10 mouse cellular contexts compared by ENCODE assay signal in genomic region chr12:106185398-106186077, GRCm38 (mm10).
DNase-seq lines count a peak whose midpoint lies in the region; ATAC-seq and TF ChIP-seq lines count a peak whose summit lies in the region.
"Had no signal": no experiment of that assay in that cellular context is flagged by ENCODE, and none has a peak within 500 bp of the region (broad histone marks: within the 10 kb centered on the region; RNA-seq: fewer than 3 reads in every experiment).

No protein-coding gene starts in this region.

- no peak overlapping the region for H3K4me2 ChIP-seq in liver, postnatal 0 days (ENCODE audit: low read depth, low read length)
- no peak overlapping the region for H3K4me2 ChIP-seq in intestine, embryonic 16.5 days (ENCODE audit: low read depth, low read length)
- H3K4me2 ChIP-seq: hindbrain, embryonic 15.5 days had no signal

- no peak overlapping the region for H3K4me3 ChIP-seq in liver, postnatal 0 days (ENCODE audit: low read depth, low read length)
- H3K4me3 ChIP-seq in intestine, embryonic 16.5 days (ENCODE audit: low read length) = no peak overlapping the region
- H3K4me3 ChIP-seq in hindbrain, embryonic 10.5 days = no peak overlapping the region
- H3K4me3 ChIP-seq: heart, embryonic 10.5 days; hindbrain, embryonic 15.5 days had no signal

- H3K27ac ChIP-seq in liver, postnatal 0 days (ENCODE audit: low read depth) = no peak overlapping the region
- H3K27ac ChIP-seq in intestine, embryonic 16.5 days (ENCODE audit: low read length) = no peak overlapping the region
- no peak overlapping the region for H3K27ac ChIP-seq in hindbrain, embryonic 10.5 days
- H3K27ac ChIP-seq: heart, embryonic 10.5 days; hindbrain, embryonic 15.5 days had no signal

- H3K4me1 ChIP-seq in liver, postnatal 0 days (ENCODE audit: insufficient read depth) = no peaks in the 10 kb centered on the region
- no peaks in the 10 kb centered on the region for H3K4me1 ChIP-seq in intestine, embryonic 16.5 days (ENCODE audit: control insufficient read depth, insufficient read depth, low read length)
- peaks cover 15% of the 10 kb centered on the region; the same call in 1 of the 2 replicates for H3K4me1 ChIP-seq in hindbrain, embryonic 10.5 days (replicated peaks)
- H3K4me1 ChIP-seq: heart, embryonic 10.5 days had no signal

- H3K27me3 ChIP-seq in liver, postnatal 0 days (ENCODE audit: insufficient read depth, low read length) = no peaks in the 10 kb centered on the region
- H3K27me3 ChIP-seq in intestine, embryonic 16.5 days (replicated peaks; ENCODE audit: control insufficient read depth, insufficient read depth, low read length) = no peaks in the 10 kb centered on the region
- H3K27me3 ChIP-seq in hindbrain, embryonic 10.5 days (ENCODE audit: insufficient read depth, poor library complexity, severe bottlenecking) = peaks cover 7% of the 10 kb centered on the region
- H3K27me3 ChIP-seq: hindbrain, embryonic 15.5 days had no signal

- no peaks in the 10 kb centered on the region for H3K9me3 ChIP-seq in liver, postnatal 0 days (ENCODE audit: low read length)
- H3K9me3 ChIP-seq in intestine, embryonic 16.5 days (ENCODE audit: control insufficient read depth, low read length) = no peaks in the 10 kb centered on the region
- H3K9me3 ChIP-seq in hindbrain, embryonic 10.5 days = no peaks in the 10 kb centered on the region
- H3K9me3 ChIP-seq: heart, embryonic 10.5 days; hindbrain, embryonic 15.5 days had no signal

- 67% methylated on average over 18 of the region's 18 CpGs for WGBS in liver, postnatal 0 days (ENCODE audit: insufficient replicate concordance)
- 65% methylated on average over 18 of the region's 18 CpGs for WGBS in intestine, embryonic 16.5 days
- WGBS in hindbrain, embryonic 10.5 days = 71% methylated on average over 18 of the region's 18 CpGs

- H3K9ac ChIP-seq in liver, postnatal 0 days (replicated peaks) = no peak overlapping the region
- no peak overlapping the region for H3K9ac ChIP-seq in intestine, embryonic 16.5 days (ENCODE audit: low read depth, low read length)
- H3K9ac ChIP-seq: hindbrain, embryonic 15.5 days had no signal

- peak; percentile 83 for ATAC-seq in frontal cortex, adult (ENCODE audit: low TSS enrichment)
- no peak for ATAC-seq in liver, postnatal 0 days
- no peak for ATAC-seq in intestine, embryonic 16.5 days

- DNase-seq in frontal cortex, postnatal 10 days (ENCODE audit: low spot score in 2 of 2) = no peak
- DNase-seq in CD4-positive, CD25-positive, alpha-beta regulatory T cell, adult 2 months (ENCODE audit: low read depth, low spot score) = peak; percentile 66
- peak; percentile 92 for DNase-seq in cerebellum, adult 9-11 months
- DNase-seq in layer of hippocampus, adult 9-10 months (ENCODE audit: low spot score) = peak; percentile 65
- no peak for DNase-seq in liver, postnatal 0 days
- no peak for DNase-seq in hindbrain, embryonic 10.5 days (ENCODE audit: low spot score)

- H3K36me3 ChIP-seq in liver, postnatal 0 days (replicated peaks; ENCODE audit: insufficient read depth, low read length) = no peaks in the 10 kb centered on the region
- H3K36me3 ChIP-seq in intestine, embryonic 16.5 days (ENCODE audit: control insufficient read depth, insufficient read depth, low read length) = no peaks in the 10 kb centered on the region
- no peaks in the 10 kb centered on the region for H3K36me3 ChIP-seq in hindbrain, embryonic 10.5 days
- H3K36me3 ChIP-seq: heart, embryonic 10.5 days; hindbrain, embryonic 15.5 days had no signal

- TF ChIP-seq CTCF in liver, postnatal 0 days (IDR thresholded peaks at IDR 0.05; ENCODE audit: low read depth) = no peak

- no peak for TF ChIP-seq EP300 in liver, postnatal 0 days (IDR thresholded peaks at IDR 0.05; ENCODE audit: low read depth)

Comparison
In these comparisons a context has a peak if more than half of its experiments do, and no peak if none do; other contexts are left out.
1. DNase-seq: peak in CD4-positive, CD25-positive, alpha-beta regulatory T cell, adult 2 months (single experiment), cerebellum, adult 9-11 months (single experiment) and layer of hippocampus, adult 9-10 months (single experiment); none in frontal cortex, postnatal 10 days (0 of 2), liver, postnatal 0 days (single experiment) and hindbrain, embryonic 10.5 days (single experiment).